Mouse (Mus musculus) telencephalon, adult 2 months (tissue): ENCODE measurements around the gene Mef2d.
A peak's percentile ranks its signal among the peaks of the same experiment; 100 is the strongest.

ENCODE experiments used
- DNase-seq: peaks from one replicate; pipeline ENCODE4 v3.0.0-alpha.2; 2011; ENCODE audit warnings: low read depth, low spot score

Mef2d gene

DNA sequence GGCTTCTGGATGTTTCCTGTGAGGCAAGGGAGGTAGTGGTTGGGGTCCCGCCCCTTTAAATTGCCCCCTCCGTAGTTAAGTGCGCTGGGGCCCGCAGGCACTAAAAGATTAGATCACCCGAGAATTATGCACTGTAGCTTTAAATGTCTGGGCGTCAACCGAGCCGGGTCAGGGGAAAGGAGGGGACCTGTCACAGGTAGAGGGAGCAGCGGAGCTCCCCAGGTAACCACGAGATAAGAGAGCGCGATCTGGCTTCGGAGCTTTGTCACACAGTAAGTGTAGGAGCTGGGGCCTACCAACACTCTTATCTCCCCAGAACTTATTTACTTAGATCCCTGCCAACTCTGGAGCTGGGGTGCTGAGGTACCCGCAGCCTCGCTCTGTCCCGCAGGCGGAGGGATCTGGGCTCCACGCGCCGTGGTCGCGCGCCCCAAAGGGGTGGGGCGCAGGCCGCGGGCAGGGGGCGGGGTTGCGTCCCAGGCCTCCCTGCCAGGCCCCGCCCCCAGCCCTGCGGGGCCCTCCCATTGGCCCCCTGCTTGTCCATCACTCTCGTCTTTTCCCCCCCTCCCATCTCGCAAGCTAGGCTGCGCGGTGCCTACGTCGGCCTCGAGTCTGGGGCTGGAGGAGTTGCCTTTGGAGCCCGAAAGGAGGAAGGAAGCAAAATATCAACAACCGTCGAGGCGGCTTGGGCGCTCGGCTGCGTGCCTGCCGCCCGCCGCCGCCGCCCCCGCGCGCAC, at the start of gene Mef2d:
Mef2d (plus strand) TSS at position 586 of the 737 bp plus-strand sequence.
- peak; percentile 96 for DNase-seq

DNA sequence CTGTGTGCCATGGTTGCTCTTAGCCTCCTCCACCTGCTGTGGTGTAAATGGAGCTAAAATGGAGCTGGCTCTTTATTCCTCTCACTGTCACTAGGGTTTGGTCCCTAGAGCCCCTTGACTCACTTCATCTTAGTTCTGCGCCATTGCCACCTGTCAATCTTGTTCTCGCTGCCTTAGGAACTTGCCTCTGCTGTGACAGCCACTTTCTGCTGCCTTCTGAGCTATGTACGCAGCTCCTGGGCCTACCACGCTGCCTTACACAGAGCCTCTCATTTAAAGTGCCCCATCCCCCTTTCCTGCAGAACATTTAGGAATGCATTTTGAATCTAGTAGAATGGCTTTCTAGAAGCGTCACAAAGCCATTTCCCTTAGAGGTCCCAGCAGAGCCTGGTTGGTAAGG, 48.0 kb upstream of the Mef2d start:
- DNase-seq = no peak

DNA sequence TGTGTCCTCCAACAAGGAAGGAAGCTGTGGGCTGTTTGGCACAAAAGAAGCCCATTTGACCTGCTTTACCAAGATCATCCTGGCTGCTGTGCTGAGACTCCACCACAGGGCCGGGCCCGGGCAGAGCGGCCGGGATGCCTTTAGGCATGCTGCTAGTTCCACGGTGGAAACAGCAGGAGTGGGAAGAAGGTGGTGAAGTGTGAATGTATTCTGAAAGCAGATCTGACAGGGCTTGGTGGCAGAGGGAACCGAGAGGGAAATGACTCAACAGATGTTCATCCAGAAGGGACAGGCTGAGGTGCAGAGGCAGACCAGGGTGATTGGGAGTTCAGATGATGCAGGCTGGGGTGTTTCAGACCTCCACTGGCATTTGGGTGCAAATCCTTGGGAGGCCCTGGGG, 44.5 kb upstream of the Mef2d start:
- DNase-seq = no peak

- DNase-seq = no peak
Observed at GRCm38 (mm10) chr3:88100251-88100650, 41.9 kb upstream of the Mef2d start.

DNA sequence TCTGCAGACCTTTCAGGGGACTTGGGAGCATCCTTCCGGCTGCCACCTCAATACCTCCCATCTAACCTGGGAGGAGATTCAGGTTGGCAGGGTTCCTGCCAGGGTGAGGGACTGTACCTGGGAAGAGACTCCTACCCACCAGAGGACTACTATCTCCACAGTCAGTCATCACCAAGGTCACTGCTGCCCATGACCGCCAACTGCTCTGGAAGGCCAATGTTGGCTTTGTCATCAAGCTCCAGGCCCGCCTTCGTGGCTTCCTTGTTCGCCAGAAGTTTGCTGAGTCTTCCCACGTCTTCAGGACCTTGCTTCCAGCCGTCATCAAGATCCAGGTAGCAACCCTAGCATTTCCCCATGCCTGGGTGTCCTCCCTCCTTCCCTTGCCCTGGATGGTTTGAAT, 40.4 kb upstream of the Mef2d start:
- no peak for DNase-seq

DNA sequence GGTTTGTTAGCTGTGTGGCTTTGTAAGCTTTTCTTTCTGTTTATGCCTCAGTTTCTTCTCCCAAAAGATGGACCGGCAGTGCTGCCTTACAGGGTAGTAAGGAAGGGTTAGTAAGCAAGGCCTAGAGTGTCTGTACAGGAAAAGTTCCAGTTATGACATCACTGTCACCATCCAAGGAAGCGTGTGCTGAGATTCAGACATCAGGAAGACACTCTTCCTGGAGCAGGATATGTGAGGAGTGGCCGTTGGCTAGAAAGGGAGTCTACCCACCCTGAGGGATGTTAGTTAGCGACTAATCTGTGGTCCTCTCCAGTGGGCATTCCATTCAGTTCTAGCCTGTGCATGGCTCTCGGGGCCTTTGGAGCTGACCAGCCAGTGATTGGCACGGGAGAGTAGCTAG, 40.0 kb upstream of the Mef2d start:
- no peak for DNase-seq

DNA sequence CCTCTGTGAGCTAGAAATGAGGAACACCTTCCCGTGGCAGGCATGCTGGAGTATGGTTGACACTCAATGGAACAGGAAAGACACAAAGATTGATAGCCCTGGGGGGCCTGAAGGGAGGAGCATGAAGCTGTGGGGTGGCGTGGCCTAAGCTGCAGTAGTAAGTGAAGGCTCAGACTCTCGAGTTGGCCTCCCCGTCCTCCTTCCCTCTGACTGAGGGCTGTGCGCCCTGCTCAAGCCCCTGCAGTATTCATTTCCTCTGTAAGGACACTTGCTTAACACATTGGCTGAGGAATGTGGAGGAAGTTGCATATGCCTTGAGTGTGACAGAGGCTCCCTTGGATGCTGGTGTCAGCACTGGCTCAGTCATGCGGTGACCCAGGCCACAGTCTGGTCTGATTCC, 39.6 kb upstream of the Mef2d start:
- no peak for DNase-seq

DNA sequence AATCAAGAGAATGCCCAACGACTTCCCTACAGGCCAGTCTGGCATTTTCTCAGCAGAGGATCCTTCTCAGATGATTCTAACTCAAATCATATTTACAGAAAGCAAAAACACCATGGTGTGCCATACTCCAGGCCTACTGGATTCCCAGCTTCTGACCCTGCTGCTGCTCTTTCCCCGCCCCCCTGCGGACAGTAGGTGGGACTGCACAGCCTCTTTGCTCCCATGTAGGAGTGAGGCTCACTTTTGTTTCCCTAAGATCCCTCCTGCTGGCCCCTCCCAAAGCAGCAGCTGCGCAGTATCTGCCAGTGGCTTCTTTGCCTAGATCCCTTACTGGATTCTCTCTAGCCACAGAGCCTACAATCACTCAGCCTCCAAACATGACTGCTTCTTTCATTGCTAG, 36.0 kb upstream of the Mef2d start:
- no peak for DNase-seq

DNA sequence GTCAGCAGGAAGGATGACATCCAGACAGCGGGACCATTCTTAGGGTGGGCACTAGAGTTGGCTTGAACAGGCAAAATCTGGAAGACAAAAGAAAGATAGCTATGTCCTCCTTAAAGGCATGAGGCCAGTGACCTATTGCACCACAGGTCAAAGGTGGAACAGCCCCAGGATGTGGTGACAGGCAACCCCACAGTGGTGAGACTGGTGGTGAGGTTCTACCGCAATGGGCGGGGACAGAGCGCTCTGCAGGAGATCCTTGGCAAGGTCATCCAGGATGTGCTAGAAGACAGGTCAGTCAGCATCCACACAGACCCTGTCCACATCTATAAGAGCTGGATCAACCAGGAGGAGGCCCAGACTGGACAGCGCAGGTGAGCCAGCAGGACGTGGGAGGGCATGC, 33.0 kb upstream of the Mef2d start:
- DNase-seq = no peak

- no peak for DNase-seq
Observed at GRCm38 (mm10) chr3:88114396-88114795, 27.8 kb upstream of the Mef2d start.

DNA sequence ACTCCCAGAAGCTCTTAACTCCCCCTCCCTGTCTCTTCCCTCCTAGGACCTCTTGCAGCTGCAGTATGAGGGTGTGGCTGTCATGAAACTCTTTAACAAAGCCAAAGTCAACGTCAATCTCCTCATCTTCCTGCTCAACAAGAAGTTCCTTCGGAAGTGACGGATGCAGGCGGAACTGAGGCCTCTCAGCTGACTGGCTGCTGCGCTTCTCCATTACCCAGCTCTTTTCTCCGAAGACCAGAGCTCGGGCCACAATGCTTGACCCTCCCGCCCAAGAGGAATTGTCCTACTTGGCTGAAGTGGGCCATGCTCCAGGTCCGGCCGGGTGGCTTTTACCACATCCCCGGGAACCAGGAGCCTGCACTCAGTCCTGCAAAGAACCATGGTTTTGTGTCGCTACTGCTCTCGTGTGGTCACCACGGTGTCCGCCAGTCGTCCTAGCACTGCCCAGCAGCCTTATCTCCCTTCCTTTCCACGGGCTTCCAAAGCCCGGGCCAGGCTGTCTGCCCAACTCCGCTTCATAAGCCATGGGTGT, 22.0 kb upstream of the Mef2d start:
- DNase-seq = no peak

DNA sequence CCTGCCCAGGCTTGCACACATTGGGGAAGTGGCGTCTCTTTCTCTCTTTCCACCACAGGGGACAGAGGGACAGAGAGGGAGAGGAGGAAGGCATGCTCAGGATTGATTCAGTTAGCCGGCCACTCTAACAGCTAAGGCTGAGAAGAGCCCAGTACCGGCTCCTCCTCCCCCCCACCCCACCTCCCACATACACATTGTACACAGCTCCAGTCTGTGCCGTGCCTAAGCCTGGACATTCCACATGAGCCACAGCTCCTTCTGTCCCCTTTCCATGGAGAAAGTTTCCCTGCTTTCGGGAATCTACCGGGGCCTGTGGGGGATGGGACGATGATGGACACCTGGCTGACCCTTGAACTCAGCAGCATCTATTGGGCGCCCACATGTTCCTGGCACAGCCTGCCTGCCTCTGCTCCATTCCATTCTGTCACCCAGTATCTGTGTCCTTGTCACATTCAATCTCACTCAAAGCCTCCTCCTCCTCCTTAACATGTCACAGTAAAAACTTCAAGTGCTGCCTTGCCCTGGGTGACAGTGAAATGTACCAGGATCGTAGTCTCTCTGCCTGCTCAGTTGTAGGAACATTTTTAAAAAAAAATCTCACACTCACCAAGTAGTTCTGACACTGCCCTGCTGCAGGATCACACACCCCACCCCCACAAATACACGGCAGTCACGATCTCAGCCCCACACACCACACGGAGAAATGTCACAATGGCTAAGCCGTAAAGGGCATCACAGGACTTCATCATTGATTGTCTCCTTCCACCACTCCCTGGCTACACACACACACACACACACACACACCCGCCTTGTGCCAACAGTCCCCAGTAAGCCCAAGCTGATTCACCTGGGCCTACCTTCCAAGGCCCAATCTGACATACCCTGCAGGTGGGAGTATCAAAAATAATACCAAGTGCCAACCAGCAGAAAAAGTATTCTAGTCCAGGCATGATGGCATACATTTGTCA, 20.7 kb upstream of the Mef2d start:
- DNase-seq = no peak

- no peak for DNase-seq
Observed at GRCm38 (mm10) chr3:88125195-88125594, 17.0 kb upstream of the Mef2d start.

DNA sequence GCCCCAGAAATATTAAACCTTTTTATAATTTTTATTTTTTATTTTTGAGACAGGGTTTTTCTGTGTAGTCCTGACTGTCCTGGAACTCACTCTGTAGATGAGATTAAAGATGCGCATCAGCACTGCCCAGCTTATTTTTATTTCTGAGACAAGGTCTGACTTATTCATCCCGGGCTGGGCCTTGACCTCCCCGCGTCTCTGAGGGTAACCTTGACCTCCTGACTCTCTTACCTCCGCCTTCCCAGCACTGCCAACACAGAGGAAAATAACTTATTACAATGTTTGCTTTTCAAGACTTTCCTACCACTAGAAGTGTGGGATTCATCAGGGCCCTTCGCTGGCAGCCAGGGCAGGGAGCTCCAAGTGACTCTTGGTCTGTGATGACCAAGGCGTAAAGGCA, 16.0 kb upstream of the Mef2d start:
- DNase-seq = no peak

DNA sequence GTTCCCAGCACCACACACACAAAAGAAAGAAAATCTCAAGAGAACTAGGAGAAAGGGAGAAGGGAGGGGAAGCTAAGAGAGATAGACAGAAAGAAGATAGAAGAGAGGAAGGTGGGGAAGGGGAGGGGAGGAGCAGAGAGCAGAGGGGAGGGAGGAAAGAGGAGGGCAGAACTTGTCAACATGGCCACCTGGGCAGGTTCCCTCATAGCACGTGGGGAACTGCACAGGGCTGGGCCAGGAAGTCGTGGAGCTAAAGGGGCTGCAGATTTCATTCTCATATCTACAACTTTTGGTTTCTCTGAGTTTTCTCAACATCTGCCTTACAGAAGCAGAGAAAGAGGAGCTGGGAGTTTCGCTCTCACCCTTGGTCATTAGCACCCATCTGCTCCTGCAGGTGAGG, 14.5 kb upstream of the Mef2d start:
- DNase-seq = no peak

GRCm38 (mm10) chr3:88128056-88128455, 14.1 kb upstream of the Mef2d start:
- DNase-seq = no peak

DNA sequence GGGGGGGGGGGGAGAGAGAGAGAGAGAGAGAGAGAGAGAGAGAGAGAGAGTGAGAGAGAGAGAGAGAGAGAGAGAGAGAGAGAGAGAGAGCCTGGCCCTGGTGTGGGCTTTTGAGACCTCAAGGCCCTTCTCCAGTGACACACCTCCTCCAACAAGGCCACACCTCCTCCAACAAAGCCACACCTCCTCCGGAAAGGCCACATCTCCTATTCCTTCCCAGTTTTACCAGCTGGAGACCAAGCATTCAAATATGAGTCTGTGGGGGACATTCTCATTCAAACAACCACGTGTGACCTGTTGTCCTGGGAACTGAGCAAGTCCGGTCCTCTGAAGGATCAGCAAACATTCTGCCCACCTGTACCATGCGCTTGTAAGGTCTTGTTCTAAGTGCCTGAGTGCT, 13.2 kb upstream of the Mef2d start:
- no peak for DNase-seq

DNA sequence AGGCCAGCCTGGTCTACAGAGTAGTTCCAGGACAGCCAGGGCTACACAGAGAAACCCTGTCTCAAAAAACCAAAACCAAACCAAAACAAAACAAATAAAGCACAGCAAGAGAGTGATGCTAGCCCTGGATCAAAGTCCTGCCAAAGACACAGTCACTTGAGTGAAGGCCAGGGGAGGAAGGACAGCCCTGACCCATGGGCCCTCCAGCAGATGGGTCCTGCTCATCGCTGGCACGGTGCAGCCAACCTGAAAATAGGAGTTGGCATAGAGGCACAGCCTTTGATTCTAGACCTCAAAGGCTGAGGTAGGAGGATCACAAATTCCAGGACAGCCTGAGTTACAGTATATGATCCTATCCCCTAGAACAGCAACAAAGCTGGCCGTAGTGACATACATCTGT, 11.1 kb upstream of the Mef2d start:
- no peak for DNase-seq

- no peak for DNase-seq
Observed at GRCm38 (mm10) chr3:88132492-88132891, 9.7 kb upstream of the Mef2d start.

DNA sequence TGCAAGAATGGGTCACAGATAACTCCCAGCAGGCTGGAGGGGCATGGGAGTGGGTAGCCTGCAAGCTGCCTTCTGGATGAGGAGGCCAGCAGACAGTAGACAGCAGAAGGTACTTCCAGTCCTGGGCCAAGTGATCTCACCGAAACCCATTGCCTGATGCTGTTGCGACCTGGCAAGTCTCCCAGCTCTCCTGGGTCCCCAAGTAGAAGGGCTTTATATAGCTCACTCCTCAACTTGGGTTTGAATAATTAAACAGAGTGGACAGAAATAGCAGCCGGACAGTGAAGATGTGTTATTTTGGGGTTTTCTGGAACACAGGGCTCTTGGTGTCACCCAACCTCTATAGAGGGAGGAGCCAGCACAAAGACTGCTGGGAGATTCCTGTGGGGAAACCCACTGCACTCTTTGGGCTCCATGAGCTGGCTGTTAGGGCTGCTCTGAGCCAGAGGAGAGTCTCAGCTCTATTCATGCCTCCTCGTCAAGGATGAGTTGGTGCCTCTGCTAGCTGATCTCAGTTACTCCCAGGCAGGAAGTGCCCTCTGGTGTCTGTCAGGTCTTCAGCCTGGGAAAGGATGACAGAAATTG, 8.9 kb upstream of the Mef2d start:
- no peak for DNase-seq

DNA sequence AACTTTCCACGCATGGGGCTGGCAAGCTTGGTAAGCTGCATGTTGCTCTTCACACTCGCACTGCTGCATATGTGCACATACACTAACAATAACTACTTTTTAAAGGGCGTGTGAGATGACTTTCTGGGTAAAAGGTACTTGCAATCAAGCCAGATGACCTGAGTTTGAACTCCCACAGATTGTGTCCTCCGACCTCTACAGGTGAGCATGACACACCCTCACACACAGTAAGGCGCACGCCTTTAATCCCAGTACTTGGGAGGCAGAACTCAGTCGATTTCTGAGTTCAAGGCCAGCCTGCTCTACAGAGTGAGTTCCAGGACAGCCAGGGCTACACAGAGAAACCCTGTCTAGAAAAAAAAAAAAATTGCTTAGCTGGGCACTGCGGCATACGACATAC, 5.8 kb upstream of the Mef2d start:
- DNase-seq = no peak

DNA sequence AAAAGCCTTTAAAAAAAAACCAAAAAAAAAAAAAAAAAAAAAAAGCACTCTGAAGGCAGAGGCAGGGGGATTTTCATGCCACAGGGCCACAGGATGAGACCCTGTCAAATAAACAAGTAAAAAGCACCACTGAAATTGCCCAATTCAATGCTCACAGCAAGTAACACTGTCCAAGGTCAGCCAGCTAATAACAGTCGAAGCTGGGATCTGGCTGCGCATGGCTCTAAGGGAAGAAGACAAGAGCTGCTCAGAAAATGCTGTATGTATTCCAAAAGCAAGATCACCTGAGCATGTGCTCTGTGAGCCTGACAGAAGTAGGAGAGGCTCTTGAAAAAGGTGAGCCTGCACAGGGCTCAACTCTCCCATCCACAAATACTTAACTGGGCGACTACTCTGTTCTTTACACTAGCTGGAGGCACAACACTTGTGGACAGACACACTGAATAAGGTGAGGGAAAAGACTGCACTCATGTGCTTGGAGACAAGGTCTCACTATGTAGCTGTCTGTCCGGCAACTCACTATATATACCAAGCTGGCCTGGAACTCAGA, 5.2 kb upstream of the Mef2d start:
- DNase-seq = no peak
